Mouse (Mus musculus) C2C12 (cell line): ENCODE measurements around the gene Pnmt.

ENCODE experiments used
- CEBPB ChIP-seq: IDR thresholded peaks from one replicate; pipeline ENCODE4 v1.6.1; 2011; ENCODE audit warnings: low read depth, mild to moderate bottlenecking, control low read depth, moderate library complexity
- CTCF ChIP-seq: IDR thresholded peaks from one replicate; pipeline ENCODE4 v1.5.1; 2011; ENCODE audit not compliant: control insufficient read depth, insufficient read depth, insufficient read length
- FOSL1 ChIP-seq: IDR thresholded peaks from one replicate; pipeline ENCODE4 v1.8.0; 2011; ENCODE audit warnings: mild to moderate bottlenecking, low read length; ENCODE audit not compliant: poor library complexity, insufficient read depth, severe bottlenecking
- MAX ChIP-seq: IDR thresholded peaks from one replicate; pipeline ENCODE4 v1.6.1; 2011; ENCODE audit warnings: mild to moderate bottlenecking, control low read depth
- MYOD1 ChIP-seq: IDR thresholded peaks from one replicate; pipeline ENCODE4 v1.6.1; 2011; ENCODE audit warnings: low read depth; ENCODE audit not compliant: control insufficient read depth, insufficient read length
- MYOG ChIP-seq: IDR thresholded peaks from one replicate; pipeline ENCODE4 v1.6.1; 2011; ENCODE audit not compliant: control insufficient read depth, insufficient read length; ENCODE audit errors: extremely low read depth

- TF ChIP-seq MAX (no peak), CTCF (no peak), MYOD1 (no peak), CEBPB (no peak), FOSL1 (no peak), MYOG (no peak)
Measured at GRCm38 (mm10) chr11:98426592-98426991, 40.3 kb downstream of the Pnmt start.
